Mouse (Mus musculus): ENCODE measurements at regions not wholly inside any gene's neighbourhood (a gene's known extent, or its start where the extent isn't known, plus 50 kb on each side); places are given as distances from the start of the nearest gene placed in this dataset.

GRCm38 (mm10) chr14:98834316-98834715 is 159.8 kb downstream of the Rpl36a-ps1 start:
- DNase-seq (ENCODE audit: low spot score) = no peak

GRCm38 (mm10) chr14:98833230-98833999 is 160.7 kb downstream of the Rpl36a-ps1 start:
- no peak for DNase-seq (ENCODE audit: low spot score)

- no peak for DNase-seq (ENCODE audit: low spot score)
Measured at GRCm38 (mm10) chr14:98832401-98832800, 161.7 kb downstream of the Rpl36a-ps1 start.

GRCm38 (mm10) chr14:98829958-98830633 is 164.0 kb downstream of the Rpl36a-ps1 start:
- DNase-seq (ENCODE audit: low spot score) = no peak

- DNase-seq (ENCODE audit: low spot score) = no peak
Measured at GRCm38 (mm10) chr14:98827490-98827889, 166.6 kb downstream of the Rpl36a-ps1 start.

- no peak for DNase-seq (ENCODE audit: low spot score)
Measured at GRCm38 (mm10) chr14:98813657-98814056, 180.5 kb downstream of the Rpl36a-ps1 start.

- no peak for DNase-seq (ENCODE audit: low spot score)
Measured at GRCm38 (mm10) chr14:98810259-98811042, 183.7 kb downstream of the Rpl36a-ps1 start.

- DNase-seq (ENCODE audit: low spot score) = no peak
Measured at GRCm38 (mm10) chr14:98808117-98808516, 186.0 kb downstream of the Rpl36a-ps1 start.

- no peak for DNase-seq (ENCODE audit: low spot score)
Measured at GRCm38 (mm10) chr14:98805066-98805465, 189.1 kb downstream of the Rpl36a-ps1 start.

GRCm38 (mm10) chr14:98801293-98801692 is 192.8 kb downstream of the Rpl36a-ps1 start:
- no peak for DNase-seq (ENCODE audit: low spot score)

- no peak for DNase-seq (ENCODE audit: low spot score)
Measured at GRCm38 (mm10) chr14:98791970-98792369, 202.1 kb downstream of the Rpl36a-ps1 start.

- no peak for DNase-seq (ENCODE audit: low spot score)
Measured at GRCm38 (mm10) chr14:98791232-98791906, 202.7 kb downstream of the Rpl36a-ps1 start.

GRCm38 (mm10) chr14:98789794-98790193 is 204.3 kb downstream of the Rpl36a-ps1 start:
- DNase-seq (ENCODE audit: low spot score) = no peak

- no peak for DNase-seq (ENCODE audit: low spot score)
Measured at GRCm38 (mm10) chr14:98781711-98782110, 212.4 kb downstream of the Rpl36a-ps1 start.

GRCm38 (mm10) chr14:98772080-98772479 is 222.0 kb downstream of the Rpl36a-ps1 start:
- DNase-seq (ENCODE audit: low spot score) = no peak

- DNase-seq (ENCODE audit: low spot score) = no peak
Measured at GRCm38 (mm10) chr14:98768845-98769244, 225.3 kb downstream of the Rpl36a-ps1 start.

GRCm38 (mm10) chr14:98767481-98767880 is 226.6 kb downstream of the Rpl36a-ps1 start:
- DNase-seq (ENCODE audit: low spot score) = no peak

- DNase-seq (ENCODE audit: low spot score) = no peak
Measured at GRCm38 (mm10) chr14:98765358-98765757, 228.8 kb downstream of the Rpl36a-ps1 start.

GRCm38 (mm10) chr14:98750766-98751165 is 243.4 kb downstream of the Rpl36a-ps1 start:
- DNase-seq (ENCODE audit: low spot score) = no peak

- DNase-seq (ENCODE audit: low spot score) = no peak
Measured at GRCm38 (mm10) chr14:98749086-98750027, 244.8 kb downstream of the Rpl36a-ps1 start.

Data from gastrocnemius, adult 18-20 months (tissue).